Mouse (Mus musculus) heart, adult 2 months (tissue): ENCODE measurements at regions not wholly inside any gene's neighbourhood (a gene's known extent, or its start where the extent isn't known, plus 50 kb on each side); places are given as distances from the start of the nearest gene placed in this dataset.

ENCODE experiments used
- CTCF ChIP-seq: fragments of 200-600 bp; IDR thresholded peaks from 2 replicates; pipeline ENCODE4 v1.8.1; 2022; ENCODE audit warnings: antibody characterized with exemption, mild to moderate bottlenecking, moderate library complexity
- POLR2A ChIP-seq: fragments of 200-500 bp; IDR thresholded peaks from 2 replicates; pipeline ENCODE4 v1.6.1; 2011; ENCODE audit warnings: mild to moderate bottlenecking, low read depth, low read length, control low read depth; ENCODE audit not compliant: insufficient read depth

DNA sequence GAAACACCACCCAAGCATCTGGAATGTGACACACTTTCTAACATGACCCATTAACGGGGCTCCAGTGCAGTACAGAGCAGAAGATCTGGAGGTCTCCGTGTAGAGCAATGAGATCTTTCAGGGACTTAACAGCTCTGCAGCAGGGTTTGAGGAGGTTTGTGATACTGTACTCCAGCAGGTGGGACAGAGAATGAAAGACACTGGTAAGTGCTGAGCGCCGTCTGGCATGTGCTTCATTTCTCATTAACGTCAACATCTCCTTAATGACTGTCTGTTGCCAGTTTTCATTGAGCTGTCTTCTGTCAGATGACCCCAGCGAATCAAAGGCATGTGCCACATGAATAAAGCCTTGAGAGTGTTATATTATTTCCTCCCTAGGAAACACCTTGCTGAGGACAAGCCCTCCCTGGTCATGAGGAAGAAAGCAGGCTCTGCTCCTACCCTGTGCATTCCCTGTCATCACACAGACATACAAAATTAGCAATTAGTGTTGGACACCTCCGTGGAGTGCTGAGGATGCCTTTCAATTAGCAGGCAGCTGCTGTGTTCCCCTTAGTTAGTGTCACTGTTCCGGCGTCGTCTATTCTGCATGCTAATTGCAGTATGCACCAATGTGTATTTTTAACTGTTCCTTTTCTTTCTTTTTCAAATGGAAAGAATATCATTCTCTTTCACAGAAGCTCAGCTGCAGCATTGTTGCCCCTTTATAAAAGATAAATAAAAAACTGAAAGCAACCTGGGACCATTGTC is 744.4 kb upstream of the Lrrc6 start:
- TF ChIP-seq CTCF (no peak), POLR2A (no peak)
